Mouse (Mus musculus): Measurements from ENCODE around the gene Slit3. TPM values are rescaled to one million over a fixed set of nuclear protein-coding genes. Genes with fewer than 3 reads are reported as not detected.
A peak's percentile ranks its signal among the peaks of the same experiment; 100 is the strongest.

Gene Slit3
- polyA plus RNA-seq, 1 experiment, result 211 TPM

DNA sequence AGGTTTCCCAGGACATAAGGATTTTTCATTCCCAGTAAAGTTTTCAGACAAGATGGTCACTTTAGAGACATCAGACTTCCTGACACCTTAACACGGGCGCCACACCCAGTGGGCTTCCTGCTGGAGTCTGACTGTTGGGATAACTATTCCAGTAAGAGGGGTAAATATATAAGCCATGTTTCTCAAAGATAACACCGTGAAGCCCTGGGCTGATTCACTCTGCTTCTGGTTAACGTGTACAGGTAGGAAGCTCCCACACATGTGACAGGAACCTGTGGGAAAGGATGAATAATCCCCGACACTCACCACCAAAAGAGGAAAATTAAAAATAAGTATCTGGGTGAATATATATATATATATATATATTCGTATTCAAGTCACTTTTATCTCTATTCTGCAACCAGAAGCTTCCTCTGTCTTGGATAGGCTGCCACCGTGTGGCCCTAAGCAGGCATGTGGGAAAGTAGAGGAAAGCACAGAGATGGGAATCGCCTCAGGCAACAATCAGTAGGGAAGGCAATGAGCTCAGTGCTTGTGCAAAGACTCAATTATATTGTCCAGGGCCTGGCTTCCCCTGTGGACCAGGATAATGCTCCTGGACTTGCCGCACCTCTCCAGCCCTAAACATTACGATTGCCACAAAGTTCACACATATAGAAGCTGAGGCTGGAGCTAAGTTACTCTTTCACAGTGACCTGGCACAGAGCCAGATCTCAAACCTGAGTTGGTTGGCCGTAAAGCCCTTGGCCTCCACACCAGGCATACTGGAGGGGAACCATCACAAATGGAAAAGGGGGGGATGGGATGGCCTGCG lies 286.5 kb downstream of the Slit3 start:
- H3K4me3 ChIP-seq (ENCODE audit: insufficient read depth, low read length), result no peak overlapping the region
- no peak overlapping the region for H3K27ac ChIP-seq (ENCODE audit: insufficient read depth, low read length)
- H3K4me1 ChIP-seq (ENCODE audit: control insufficient read depth, insufficient read depth, low read length), result peaks cover 5% of the 10 kb centered on the region; the same call in 1 of the 2 replicates
- TF ChIP-seq CTCF (IDR thresholded peaks at IDR 0.05; ENCODE audit: borderline replicate concordance, insufficient read depth, low read length), result peak; percentile 63; the same call in 1 of the 2 replicates
- no peak for TF ChIP-seq POLR2A (IDR thresholded peaks at IDR 0.05; ENCODE audit: low read depth, low read length)

DNA sequence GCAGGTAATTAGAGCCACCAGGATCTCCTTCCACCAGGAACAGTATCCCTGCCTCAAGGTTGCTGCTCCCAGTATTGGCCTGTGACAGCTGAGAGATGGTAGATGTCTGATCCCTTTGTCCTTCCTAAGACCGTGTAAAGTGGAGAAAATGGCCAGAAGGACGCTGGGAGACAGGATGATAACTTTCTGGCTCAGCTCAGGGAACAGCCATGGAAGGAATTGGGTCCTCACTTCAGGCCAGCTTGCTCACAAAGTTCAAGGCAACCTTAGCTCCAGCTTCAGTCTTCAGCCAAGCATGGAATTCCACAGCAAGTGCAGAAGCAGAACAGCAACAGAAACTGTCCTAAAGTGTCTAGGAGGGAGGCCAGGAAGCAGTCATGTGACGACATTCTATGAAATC lies 289.4 kb downstream of the Slit3 start:
- Histone ChIP-seq H3K4me3 (ENCODE audit: insufficient read depth, low read length) (no peak overlapping the region), H3K27ac (ENCODE audit: insufficient read depth, low read length) (no peak overlapping the region), H3K4me1 (ENCODE audit: control insufficient read depth, insufficient read depth, low read length) (peaks cover 5% of the 10 kb centered on the region; the same call in 1 of the 2 replicates)
- TF ChIP-seq CTCF (IDR thresholded peaks at IDR 0.05; ENCODE audit: borderline replicate concordance, insufficient read depth, low read length), result no peak
- no peak for TF ChIP-seq POLR2A (IDR thresholded peaks at IDR 0.05; ENCODE audit: low read depth, low read length)

DNA sequence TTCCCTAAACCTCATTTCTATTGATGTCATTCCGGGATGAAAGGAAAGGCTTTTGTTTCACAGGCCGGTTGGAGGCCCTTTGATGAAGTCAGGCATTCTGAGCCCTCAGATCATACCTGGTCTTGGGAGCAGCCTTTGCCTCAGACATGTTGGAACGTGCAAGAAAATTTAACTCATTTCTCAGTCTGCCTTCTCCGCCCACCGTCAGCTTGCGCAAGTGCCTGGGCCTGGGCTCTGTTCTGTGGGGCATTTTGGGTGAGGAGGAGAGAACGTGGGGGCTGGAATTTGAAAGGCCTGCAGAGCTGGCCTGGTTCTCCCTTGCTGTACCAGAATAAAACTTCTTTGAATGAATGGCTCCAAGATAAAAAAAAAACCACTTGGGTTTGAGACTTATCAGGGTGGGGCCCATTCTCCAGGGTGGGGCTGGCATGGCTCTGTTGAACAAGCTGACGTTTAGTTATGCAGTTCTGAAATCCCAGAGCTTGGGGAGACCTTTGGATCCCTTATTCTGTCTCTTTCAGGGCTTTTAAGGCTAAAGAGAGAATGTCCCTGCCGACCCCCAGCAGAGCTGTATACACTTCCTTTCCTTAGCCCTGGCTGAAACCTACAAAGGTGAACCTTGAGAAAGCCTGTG lies 294.9 kb downstream of the Slit3 start:
- TF ChIP-seq POLR2A (IDR thresholded peaks at IDR 0.05; ENCODE audit: low read depth, low read length) (no peak), CTCF (IDR thresholded peaks at IDR 0.05; ENCODE audit: borderline replicate concordance, insufficient read depth, low read length) (no peak)
- Histone ChIP-seq H3K4me1 (ENCODE audit: control insufficient read depth, insufficient read depth, low read length) (peaks cover 10% of the 10 kb centered on the region), H3K4me3 (ENCODE audit: insufficient read depth, low read length) (no peak overlapping the region), H3K27ac (ENCODE audit: insufficient read depth, low read length) (peak overlapping the region; percentile 63)

DNA sequence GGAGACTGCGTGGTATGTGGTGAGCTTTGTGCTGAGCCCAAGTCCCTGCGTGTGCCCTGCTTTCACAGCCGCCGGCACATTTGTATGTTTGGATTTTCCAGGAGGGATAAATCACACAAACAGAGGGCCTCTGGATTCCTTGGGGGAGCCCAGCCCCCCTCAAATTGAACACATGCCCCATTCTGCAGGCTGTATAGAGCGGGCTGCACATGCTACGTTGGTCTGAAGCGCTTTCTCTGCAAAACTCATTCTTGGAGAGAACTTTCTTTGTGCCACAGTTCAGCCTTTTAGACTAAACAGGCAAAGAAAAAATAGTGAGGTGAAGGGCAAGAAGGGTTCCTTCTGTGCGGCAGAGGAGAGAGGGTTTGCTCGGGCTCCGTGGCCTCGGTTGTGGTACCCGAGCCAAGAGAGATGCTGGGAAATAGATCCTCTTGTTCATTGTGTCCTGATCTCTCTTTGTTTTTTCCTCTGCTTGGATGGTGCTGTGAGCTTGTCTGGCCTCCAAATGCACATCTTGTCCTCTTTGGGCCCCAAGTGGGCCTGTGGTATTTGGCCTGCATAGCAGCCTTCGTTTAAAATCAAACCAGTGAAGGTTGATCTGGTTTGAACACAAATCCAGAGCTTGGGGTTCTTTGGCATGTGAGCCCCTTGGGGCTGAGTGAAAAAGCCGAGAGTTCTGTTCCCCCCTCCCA lies 295.5 kb downstream of the Slit3 start:
- H3K4me3 ChIP-seq (ENCODE audit: insufficient read depth, low read length), result no peak overlapping the region
- TF ChIP-seq CTCF (IDR thresholded peaks at IDR 0.05; ENCODE audit: borderline replicate concordance, insufficient read depth, low read length) (no peak), POLR2A (IDR thresholded peaks at IDR 0.05; ENCODE audit: low read depth, low read length) (no peak)
- H3K27ac ChIP-seq (ENCODE audit: insufficient read depth, low read length), result peak overlapping the region; percentile 28
- peaks cover 10% of the 10 kb centered on the region for H3K4me1 ChIP-seq (ENCODE audit: control insufficient read depth, insufficient read depth, low read length)

DNA sequence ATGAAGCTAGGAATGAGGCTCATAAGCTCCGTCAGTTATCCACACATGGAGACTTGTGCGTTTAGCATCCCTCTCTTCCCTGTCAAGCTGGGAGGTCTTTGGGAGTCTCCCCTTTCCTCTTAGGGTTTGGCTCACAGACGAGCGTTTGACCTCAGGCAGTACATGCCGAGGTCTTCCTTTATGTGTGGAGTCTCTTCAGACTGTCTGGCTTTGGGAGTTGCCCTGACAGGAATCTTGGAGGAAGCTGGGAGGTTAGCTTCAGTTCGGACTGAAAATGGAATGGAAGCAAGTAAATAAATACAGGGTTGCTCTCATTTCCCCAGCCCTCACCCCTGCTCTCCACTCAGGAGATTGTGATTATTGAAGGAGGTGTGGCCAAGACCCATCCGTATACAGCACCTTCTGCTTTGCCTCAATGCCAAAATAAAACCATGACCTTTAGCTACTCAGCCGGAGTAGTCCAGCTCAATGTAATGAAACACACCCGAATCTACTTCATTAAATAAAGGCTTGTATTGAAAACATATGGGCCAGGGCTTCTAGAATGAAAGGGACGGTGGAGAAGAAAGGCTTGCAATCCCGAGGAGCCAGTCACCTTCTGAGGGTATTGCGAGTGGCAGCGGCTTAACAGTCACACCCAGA lies 297.0 kb downstream of the Slit3 start:
- peak overlapping the region; percentile 62 for H3K27ac ChIP-seq (ENCODE audit: insufficient read depth, low read length)

DNA sequence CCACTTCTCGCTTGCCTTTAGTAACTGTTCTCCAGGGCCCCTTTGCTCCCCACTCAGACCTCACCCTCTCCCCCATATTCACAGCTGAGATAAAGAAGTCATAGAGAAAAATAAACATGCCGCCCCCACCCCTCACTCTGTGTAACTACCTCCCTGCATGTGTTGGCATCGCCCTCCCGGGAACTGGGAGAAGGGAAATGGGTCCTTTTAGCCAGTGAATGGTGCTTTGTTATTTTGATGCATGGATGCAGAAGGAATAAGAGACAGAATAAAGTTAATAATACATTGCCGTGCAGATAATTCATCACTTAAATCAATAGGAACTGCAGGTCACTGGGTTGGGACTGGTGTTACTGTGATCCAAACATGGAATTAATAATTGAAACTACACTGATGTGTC lies 298.0 kb downstream of the Slit3 start:
- Histone ChIP-seq H3K4me1 (ENCODE audit: control insufficient read depth, insufficient read depth, low read length) (peaks cover 13% of the 10 kb centered on the region), H3K27ac (ENCODE audit: insufficient read depth, low read length) (peak overlapping the region; percentile 62), H3K4me3 (ENCODE audit: insufficient read depth, low read length) (no peak overlapping the region)
- TF ChIP-seq POLR2A (IDR thresholded peaks at IDR 0.05; ENCODE audit: low read depth, low read length), result no peak
- no peak for TF ChIP-seq CTCF (IDR thresholded peaks at IDR 0.05; ENCODE audit: borderline replicate concordance, insufficient read depth, low read length)

More for the DNA sequence above, 297.0 kb downstream of the Slit3 start:
- no peak overlapping the region for H3K4me3 ChIP-seq (ENCODE audit: insufficient read depth, low read length)
- no peak for TF ChIP-seq POLR2A (IDR thresholded peaks at IDR 0.05; ENCODE audit: low read depth, low read length)
- TF ChIP-seq CTCF (IDR thresholded peaks at IDR 0.05; ENCODE audit: borderline replicate concordance, insufficient read depth, low read length), result no peak
- peaks cover 11% of the 10 kb centered on the region for H3K4me1 ChIP-seq (ENCODE audit: control insufficient read depth, insufficient read depth, low read length)

DNA sequence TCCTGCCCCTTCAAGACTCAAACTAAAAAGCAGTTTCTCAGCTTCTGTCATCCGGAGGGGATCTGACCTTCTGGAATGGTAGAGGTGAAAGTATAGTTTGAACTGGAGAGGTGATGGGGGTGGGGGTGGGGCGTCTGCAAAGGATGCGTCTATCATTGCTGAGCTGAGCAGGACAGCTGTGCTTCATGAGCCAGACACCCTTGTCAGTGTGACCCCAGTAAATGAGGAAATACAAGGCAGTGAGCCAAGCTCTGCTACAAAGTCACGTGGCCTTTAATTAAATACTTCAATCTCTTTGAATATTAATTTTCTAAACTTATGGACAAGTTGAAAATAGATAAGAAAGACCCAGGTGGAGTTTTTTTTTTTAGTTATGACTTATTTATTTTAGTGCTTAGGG lies 300.7 kb downstream of the Slit3 start:
- TF ChIP-seq POLR2A (IDR thresholded peaks at IDR 0.05; ENCODE audit: low read depth, low read length), result no peak
- no peak for TF ChIP-seq CTCF (IDR thresholded peaks at IDR 0.05; ENCODE audit: borderline replicate concordance, insufficient read depth, low read length)
- Histone ChIP-seq H3K27ac (ENCODE audit: insufficient read depth, low read length) (no peak overlapping the region), H3K4me1 (ENCODE audit: control insufficient read depth, insufficient read depth, low read length) (peaks cover 13% of the 10 kb centered on the region), H3K4me3 (ENCODE audit: insufficient read depth, low read length) (no peak overlapping the region)

DNA sequence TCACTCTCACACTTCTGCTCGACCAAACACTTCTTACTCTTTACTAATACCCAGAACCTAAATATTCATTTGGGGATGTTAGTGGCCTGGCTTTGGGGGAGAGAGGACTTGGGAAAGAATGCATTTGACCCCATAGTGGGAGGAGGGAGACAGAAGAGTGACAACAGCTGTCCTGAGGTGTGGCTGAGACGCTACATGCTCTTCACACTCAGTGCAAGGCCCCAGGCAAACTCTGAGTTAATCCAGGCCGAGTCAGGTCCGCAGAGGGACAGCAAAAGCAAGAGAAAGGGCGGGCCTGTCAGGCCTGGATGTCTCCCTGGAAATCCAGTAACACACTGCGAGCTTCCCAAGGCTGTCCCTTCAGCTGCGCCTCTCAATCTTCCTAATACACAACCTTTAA lies 307.0 kb downstream of the Slit3 start:
- no peak for TF ChIP-seq CTCF (IDR thresholded peaks at IDR 0.05; ENCODE audit: borderline replicate concordance, insufficient read depth, low read length)
- no peak for TF ChIP-seq POLR2A (IDR thresholded peaks at IDR 0.05; ENCODE audit: low read depth, low read length)
- Histone ChIP-seq H3K4me3 (ENCODE audit: insufficient read depth, low read length) (no peak overlapping the region), H3K27ac (ENCODE audit: insufficient read depth, low read length) (no peak overlapping the region), H3K4me1 (ENCODE audit: control insufficient read depth, insufficient read depth, low read length) (peaks cover 3% of the 10 kb centered on the region; the same call in 1 of the 2 replicates)

DNA sequence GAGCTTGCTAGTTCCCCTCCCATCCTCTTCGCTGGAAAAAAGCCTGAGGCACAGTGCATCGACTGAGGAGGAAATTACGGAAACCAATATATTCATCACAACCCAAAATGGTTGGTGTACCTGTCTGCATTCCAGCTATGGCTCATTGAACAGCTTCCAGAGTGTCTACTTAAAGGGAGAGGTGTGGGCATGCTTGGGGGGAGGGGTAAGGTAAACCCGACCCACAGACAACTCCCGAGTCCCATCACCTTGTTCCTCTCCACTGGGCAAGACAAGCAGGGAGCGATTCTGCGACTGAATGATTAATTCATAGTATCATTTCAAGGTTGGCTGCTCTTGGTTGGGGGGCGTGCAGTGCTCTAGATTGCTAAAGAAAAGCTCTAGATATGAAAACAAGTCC lies 310.1 kb downstream of the Slit3 start:
- Histone ChIP-seq H3K4me1 (ENCODE audit: control insufficient read depth, insufficient read depth, low read length) (no peaks in the 10 kb centered on the region), H3K27ac (ENCODE audit: insufficient read depth, low read length) (no peak overlapping the region), H3K4me3 (ENCODE audit: insufficient read depth, low read length) (no peak overlapping the region)
- TF ChIP-seq POLR2A (IDR thresholded peaks at IDR 0.05; ENCODE audit: low read depth, low read length), result no peak
- no peak for TF ChIP-seq CTCF (IDR thresholded peaks at IDR 0.05; ENCODE audit: borderline replicate concordance, insufficient read depth, low read length)
